Mouse (Mus musculus) heart, embryonic 14.5 days (tissue): Measurements from ENCODE around the gene Pam16. TPM values are rescaled to one million over a fixed set of nuclear protein-coding genes. Genes with fewer than 3 reads are reported as not detected.

Experiments used
- ATAC-seq: fragments of 200-750 bp; cut with Nextera tagmentation; 2 replicates; pipeline ENCODE4 v1.8.0; 2017; ENCODE audit warnings: low read depth, moderate TSS enrichment; ENCODE audit not compliant: insufficient number of reproducible peaks, insufficient read depth, low FRiP score
- H3K27ac ChIP-seq, 2 experiments: fragments of 200-500 bp in 1 of 2; fragments of 300-500 bp in 1 of 2; sonication (generic) in 1 of 2; replicated peaks in 1 of 2; 2 replicates each; pipeline ENCODE4 v1.5.1; 2012 to 2014; ENCODE audit warnings: low read depth in 2 of 2, low read length in 2 of 2, control low read depth in 1 of 2, mild to moderate bottlenecking in 1 of 2, mixed read lengths in 1 of 2; ENCODE audit not compliant: control insufficient read depth in 1 of 2, insufficient read depth in 1 of 2
- H3K27me3 ChIP-seq: fragments of 300-500 bp; sonication (generic); 2 replicates; pipeline ENCODE4 v1.6.1; 2014; ENCODE audit warnings: mild to moderate bottlenecking, low read length, control low read depth; ENCODE audit not compliant: control insufficient read depth, insufficient read depth
- H3K36me3 ChIP-seq: fragments of 300-500 bp; sonication (generic); 2 replicates; pipeline ENCODE4 v1.6.1; 2014; ENCODE audit warnings: mild to moderate bottlenecking, control low read depth, low read length, mixed read lengths; ENCODE audit not compliant: control insufficient read depth, insufficient read depth
- H3K4me1 ChIP-seq, 2 experiments: fragments of 200-500 bp in 1 of 2; fragments of 300-500 bp in 1 of 2; sonication (generic) in 1 of 2; 2 replicates each; pipeline ENCODE4 v1.6.1; 2012 to 2014; ENCODE audit warnings: low read length in 2 of 2, control low read depth in 1 of 2, mixed read lengths in 1 of 2; ENCODE audit not compliant: control insufficient read depth in 2 of 2, insufficient read depth in 2 of 2
- H3K4me2 ChIP-seq: fragments of 300-500 bp; sonication (generic); 2 replicates; pipeline ENCODE4 v1.6.1; 2014; ENCODE audit warnings: mild to moderate bottlenecking, low read length
- H3K4me3 ChIP-seq, 2 experiments: fragments of 200-500 bp in 1 of 2; fragments of 300-500 bp in 1 of 2; sonication (generic) in 1 of 2; 2 replicates each; pipeline ENCODE4 v1.5.1; 2012 to 2014; ENCODE audit warnings: low read length in 2 of 2, mild to moderate bottlenecking in 2 of 2, control low read depth in 1 of 2, low read depth in 1 of 2, moderate library complexity in 1 of 2; ENCODE audit not compliant: control insufficient read depth in 1 of 2, insufficient read depth in 1 of 2
- H3K9ac ChIP-seq: fragments of 300-500 bp; sonication (generic); 2 replicates; pipeline ENCODE4 v1.6.1; 2014; ENCODE audit warnings: mild to moderate bottlenecking, low read length
- H3K9me3 ChIP-seq: fragments of 300-500 bp; sonication (generic); 2 replicates; pipeline ENCODE4 v1.6.1; 2016; ENCODE audit warnings: low read length, control low read depth; ENCODE audit not compliant: control insufficient read depth
- WGBS: fragments of 180-500 bp; shearing (Covaris S2); extraction: QIAGEN DNeasy Blood & Tissue Kit; methylation state at CpG from one replicate; pipeline ENCODE4 v1.1.7; 2014; 5-methylcytosine and 5-hydroxymethylcytosine counted together
- polyA plus RNA-seq: library from polyadenylated mRNA; unstranded; fragments of >200 nt; fragmentation: Nextera tagmentation; extraction: Ambion mirVana; gene quantifications from 2 replicates; pipeline ENCODE4 v1.2.1, GENCODE M21; 2014

Gene Pam16
- polyA plus RNA-seq, 1 experiment from 2014 or later: 165 TPM

GRCm38 (mm10) chr16:4639831-4640237 is 15.0 kb upstream of the Pam16 start, which contains the start of the genes Vasn and Dnaja3:
Gene Vasn, plus strand, starts transcription at chr16:4639941.
Gene Dnaja3, plus strand, starts transcription at chr16:4639989.
- Histone ChIP-seq H3K27me3 (no peaks in the 10 kb centered on the region), H3K27ac (peak within 1 kb of the TSS; percentile 82 to 91), H3K4me1 (peaks cover 51 to 66% of the 10 kb centered on the region in 2 experiments), H3K9me3 (no peaks in the 10 kb centered on the region), H3K4me2 (peak within 1 kb of the TSS; percentile 89), H3K36me3 (no peaks in the 10 kb centered on the region), H3K4me3 (peak within 1 kb of the TSS; percentile 82 to 85), H3K9ac (peak within 1 kb of the TSS; percentile 90)
- WGBS: 4% methylated on average over 22 of the region's 22 CpGs
- ATAC-seq: peak; percentile 77

DNA sequence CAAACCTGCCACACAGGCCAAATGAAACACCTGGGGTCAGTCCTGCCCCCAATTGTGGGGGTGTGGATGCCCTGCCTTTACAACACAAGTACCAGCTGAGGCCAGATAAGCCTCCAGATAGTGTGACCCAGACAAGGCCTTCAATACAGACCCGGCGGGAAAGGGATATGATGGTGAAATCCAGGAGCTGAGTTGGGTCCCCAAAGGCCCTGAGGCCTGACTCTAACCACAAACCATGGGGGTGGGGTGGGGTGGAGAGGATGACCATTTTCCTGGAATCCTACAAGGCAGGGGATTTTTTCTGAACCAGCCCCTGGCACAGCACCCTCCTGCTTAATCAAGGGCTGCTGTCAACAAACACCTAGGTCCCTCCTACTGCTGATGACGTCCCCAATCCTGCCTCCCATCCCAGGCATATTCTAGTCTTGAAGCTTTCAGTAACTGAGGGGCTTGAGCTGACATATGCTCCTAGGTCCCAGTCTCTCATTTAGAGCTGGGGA is 14.2 kb upstream of the Pam16 start:
- Histone ChIP-seq H3K4me1 (peaks cover 47 to 64% of the 10 kb centered on the region in 2 experiments), H3K9ac (no peak overlapping the region), H3K4me2 (no peak overlapping the region), H3K27me3 (no peaks in the 10 kb centered on the region), H3K27ac (no peak overlapping the region), H3K4me3 (no peak overlapping the region), H3K9me3 (no peaks in the 10 kb centered on the region), H3K36me3 (no peaks in the 10 kb centered on the region)
- 44% methylated on average over 3 of the region's 3 CpGs for WGBS
- no peak for ATAC-seq

DNA sequence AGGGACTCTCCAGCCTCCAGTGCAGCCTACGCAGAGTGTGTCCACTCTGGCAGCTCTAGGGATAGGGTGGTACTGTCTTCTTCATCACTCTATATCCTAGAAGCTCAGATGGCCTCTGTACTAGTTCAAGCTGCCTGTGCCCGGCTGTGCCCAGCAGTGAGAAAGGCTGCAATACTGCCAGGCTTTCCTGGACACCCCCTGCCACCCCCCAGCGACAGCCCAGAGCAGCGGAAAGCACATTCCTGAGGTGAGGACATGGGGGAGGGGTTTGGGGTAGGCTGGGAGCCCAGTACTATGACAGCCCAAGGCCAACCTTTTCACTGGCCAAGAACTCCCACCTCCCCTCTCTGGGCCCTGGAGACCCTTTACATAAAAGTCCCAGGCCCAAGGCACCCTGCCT is 11.0 kb upstream of the Pam16 start:
- H3K9me3 ChIP-seq: no peaks in the 10 kb centered on the region
- H3K4me3 ChIP-seq: no peak overlapping the region
- 48% methylated on average over 4 of the region's 4 CpGs for WGBS
- ATAC-seq: no peak
- H3K27ac ChIP-seq: peak overlapping the region in 1 of 2 experiments; percentile 28; a peak in 1 of 4 replicates
- peak overlapping the region; percentile 16; the same call in 1 of the 2 replicates for H3K9ac ChIP-seq
- H3K4me1 ChIP-seq: peaks cover 20 to 32% of the 10 kb centered on the region in 2 experiments
- 0 out of 2 replicates have a peak, but pooled peaks cover 10% of the 10 kb centered on the region for H3K36me3 ChIP-seq
- no peaks in the 10 kb centered on the region for H3K27me3 ChIP-seq
- H3K4me2 ChIP-seq: no peak overlapping the region

DNA sequence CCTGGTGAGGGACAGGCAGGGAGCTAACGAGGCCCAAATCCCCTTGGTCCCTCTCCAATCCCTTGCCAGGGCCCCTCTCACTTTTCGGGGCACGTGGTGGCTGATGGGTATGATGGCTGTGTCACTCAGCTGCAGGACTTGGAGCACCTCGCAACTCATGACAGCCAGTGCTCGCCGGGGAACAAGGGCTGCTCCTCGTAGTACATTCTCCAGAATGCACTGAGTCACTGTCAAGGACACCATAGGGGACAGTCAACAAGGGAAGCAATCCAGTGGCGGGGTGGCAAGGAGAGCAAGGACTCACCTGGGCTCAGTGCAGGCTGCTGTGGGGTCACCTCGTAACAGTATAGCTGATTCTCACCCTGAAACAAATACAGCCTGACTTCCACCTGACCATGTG is 9.9 kb upstream of the Pam16 start:
- whole genome bisulfite sequencing: 50% methylated on average over 9 of the region's 9 CpGs
- ATAC-seq: no peak
- Histone ChIP-seq H3K27ac (no peak overlapping the region; a peak in 1 of 4 replicates), H3K27me3 (no peaks in the 10 kb centered on the region), H3K9ac (0 out of 2 replicates have a peak overlapping the region, but pooled peaks have one; percentile 3), H3K36me3 (0 out of 2 replicates have a peak, but pooled peaks cover 10% of the 10 kb centered on the region), H3K4me2 (no peak overlapping the region), H3K4me3 (no peak overlapping the region), H3K4me1 (peaks cover 18 to 30% of the 10 kb centered on the region in 2 experiments), H3K9me3 (no peaks in the 10 kb centered on the region)

DNA sequence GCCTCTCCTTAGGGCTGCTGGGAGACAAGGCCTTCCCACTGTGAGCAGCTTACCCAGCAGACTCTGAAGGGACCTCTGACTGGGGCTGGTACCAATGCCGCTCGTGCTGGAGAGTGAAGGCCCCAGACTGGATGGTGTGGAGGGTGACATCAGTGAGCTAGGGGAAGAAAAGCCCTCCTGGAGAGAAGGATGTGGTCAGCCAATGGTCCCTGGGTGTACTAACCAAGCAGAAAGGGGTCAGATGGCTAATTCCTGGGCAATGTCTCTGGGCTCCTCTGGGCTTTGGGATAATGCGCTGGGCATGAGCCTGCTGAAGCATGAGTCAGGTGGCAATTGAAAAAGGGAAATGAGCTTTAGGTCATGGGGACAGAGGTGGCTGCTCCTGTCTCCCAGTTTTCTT is 8.9 kb upstream of the Pam16 start:
- Histone ChIP-seq H3K9ac (no peak overlapping the region), H3K27me3 (no peaks in the 10 kb centered on the region), H3K4me2 (no peak overlapping the region), H3K4me1 (peaks cover 18 to 25% of the 10 kb centered on the region in 2 experiments), H3K9me3 (no peaks in the 10 kb centered on the region), H3K36me3 (0 out of 2 replicates have a peak, but pooled peaks cover 10% of the 10 kb centered on the region), H3K4me3 (no peak overlapping the region), H3K27ac (no peak overlapping the region)
- WGBS: 95% methylated on average over 3 of the region's 3 CpGs
- no peak for ATAC-seq

DNA sequence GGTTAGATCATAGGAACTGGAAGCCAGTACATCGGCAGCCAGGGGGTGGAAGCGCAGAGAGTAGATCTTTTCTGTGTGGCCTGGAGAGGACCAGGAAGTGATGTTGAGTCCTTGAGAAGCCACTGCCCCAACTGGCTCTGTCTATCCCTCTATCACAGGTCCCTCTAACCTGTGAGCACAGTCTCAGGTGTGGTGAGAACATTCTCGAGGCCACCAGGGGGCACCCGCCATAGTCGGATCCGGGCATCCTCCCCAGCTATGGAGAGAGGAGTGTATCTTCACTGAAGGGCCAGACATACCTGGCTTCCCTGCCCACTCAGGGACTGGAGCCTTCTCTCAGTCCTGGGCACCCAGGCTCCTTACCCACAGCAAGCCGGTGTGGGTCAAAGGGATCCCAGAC is 7.3 kb upstream of the Pam16 start:
- no peak overlapping the region for H3K9ac ChIP-seq
- 50% methylated on average over 7 of the region's 7 CpGs for WGBS
- no peak for ATAC-seq

GRCm38 (mm10) chr16:4629950-4630349 is 5.2 kb upstream of the Pam16 start:
- H3K4me2 ChIP-seq: no peak overlapping the region
- H3K9me3 ChIP-seq: no peaks in the 10 kb centered on the region
- H3K27ac ChIP-seq: no peak overlapping the region
- WGBS: 18% methylated on average over 6 of the region's 6 CpGs
- no peak overlapping the region for H3K4me3 ChIP-seq
- H3K36me3 ChIP-seq: 0 out of 2 replicates have a peak, but pooled peaks cover 12% of the 10 kb centered on the region
- peaks cover 6 to 20% of the 10 kb centered on the region in 2 experiments for H3K4me1 ChIP-seq
- ATAC-seq: no peak
- H3K9ac ChIP-seq: no peak overlapping the region
- H3K27me3 ChIP-seq: no peaks in the 10 kb centered on the region

More for the DNA sequence above, 7.3 kb upstream of the Pam16 start:
- Histone ChIP-seq H3K27me3 (no peaks in the 10 kb centered on the region), H3K36me3 (0 out of 2 replicates have a peak, but pooled peaks cover 12% of the 10 kb centered on the region), H3K9me3 (no peaks in the 10 kb centered on the region), H3K4me2 (no peak overlapping the region), H3K27ac (no peak overlapping the region; a peak in 1 of 4 replicates), H3K4me1 (peaks cover 18 to 31% of the 10 kb centered on the region in 2 experiments), H3K4me3 (no peak overlapping the region)
